Mouse (Mus musculus) heart, embryonic 16.5 days (tissue): ENCODE results near the gene Pnck. TPM values are rescaled to one million over a fixed set of nuclear protein-coding genes. Genes with fewer than 3 reads are reported as not detected.

ENCODE experiments used
- ATAC-seq: fragments of 200-750 bp; cut with Nextera tagmentation; replicated peaks from 2 replicates; pipeline ENCODE4 v1.8.0; 2017; ENCODE audit warnings: moderate number of reproducible peaks; ENCODE audit not compliant: insufficient read depth, low FRiP score; ENCODE audit errors: extremely low read depth
- H3K27ac ChIP-seq: fragments of 300-500 bp; sonication (generic); 2 replicates; pipeline ENCODE4 v1.5.1; 2014; ENCODE audit warnings: mild to moderate bottlenecking, low read length, control low read depth, moderate library complexity
- H3K27me3 ChIP-seq: fragments of 300-500 bp; sonication (generic); 2 replicates; pipeline ENCODE4 v1.6.1; 2014; ENCODE audit warnings: low read length, mixed read lengths; ENCODE audit not compliant: control insufficient read depth, insufficient read depth
- H3K36me3 ChIP-seq: fragments of 300-500 bp; sonication (generic); 2 replicates; pipeline ENCODE4 v1.6.1; 2014; ENCODE audit not compliant: control insufficient read depth, insufficient read depth
- H3K4me1 ChIP-seq: fragments of 300-500 bp; sonication (generic); 2 replicates; pipeline ENCODE4 v1.6.1; 2014; ENCODE audit warnings: low read length, mixed read lengths; ENCODE audit not compliant: control insufficient read depth, insufficient read depth
- H3K4me2 ChIP-seq: fragments of 300-500 bp; sonication (generic); 2 replicates; pipeline ENCODE4 v1.6.1; 2014; ENCODE audit warnings: low read depth, mild to moderate bottlenecking, control low read depth, low read length
- H3K4me3 ChIP-seq: fragments of 300-500 bp; sonication (generic); 2 replicates; pipeline ENCODE4 v1.5.1; 2014; ENCODE audit warnings: mild to moderate bottlenecking, control low read depth, low read length
- H3K9ac ChIP-seq: fragments of 300-500 bp; sonication (generic); 2 replicates; pipeline ENCODE4 v1.6.1; 2014; ENCODE audit warnings: low read length, control low read depth
- H3K9me3 ChIP-seq: fragments of 300-500 bp; sonication (generic); replicated peaks from 2 replicates; pipeline ENCODE4 v1.6.1; 2016; ENCODE audit warnings: low read length; ENCODE audit not compliant: control insufficient read depth
- WGBS: fragments of 180-500 bp; shearing (Covaris S2); extraction: QIAGEN DNeasy Blood & Tissue Kit; methylation state at CpG from one replicate; pipeline ENCODE4 v1.1.7; 2014; 5-methylcytosine and 5-hydroxymethylcytosine counted together
- polyA plus RNA-seq: library from polyadenylated mRNA; unstranded; fragments of >200 nt; fragmentation: Nextera tagmentation; extraction: Ambion mirVana; gene quantifications from 2 replicates; pipeline ENCODE4 v1.2.1, GENCODE M21; 2015

The Pnck gene
- polyA plus RNA-seq, 1 experiment from 2014 or later, result 9.1 TPM

- H3K27ac ChIP-seq, result no peak overlapping the region
- H3K27me3 ChIP-seq, result peaks cover 2% of the 10 kb centered on the region; the same call in 1 of the 2 replicates
- H3K36me3 ChIP-seq, result no peaks in the 10 kb centered on the region
- H3K4me3 ChIP-seq, result no peak overlapping the region
- H3K4me2 ChIP-seq, result no peak overlapping the region
- H3K9me3 ChIP-seq, result no peaks in the 10 kb centered on the region
- H3K9ac ChIP-seq, result no peak overlapping the region
- no peaks in the 10 kb centered on the region for H3K4me1 ChIP-seq
- ATAC-seq, result no peak
Observed at GRCm38 (mm10) chrX:73626981-73627380, 32.9 kb downstream of the Pnck start.

GRCm38 (mm10) chrX:73619890-73620289 is 40.0 kb downstream of the Pnck start:
- H3K9me3 ChIP-seq, result no peaks in the 10 kb centered on the region
- no peak overlapping the region for H3K9ac ChIP-seq
- no peak overlapping the region for H3K4me3 ChIP-seq
- H3K36me3 ChIP-seq, result no peaks in the 10 kb centered on the region
- no peak for ATAC-seq
- H3K27ac ChIP-seq, result no peak overlapping the region
- no peak overlapping the region for H3K4me2 ChIP-seq
- H3K27me3 ChIP-seq, result no peaks in the 10 kb centered on the region
- H3K4me1 ChIP-seq, result no peaks in the 10 kb centered on the region
- 83% methylated on average over 2 of the region's 2 CpGs for WGBS

GRCm38 (mm10) chrX:73619401-73619800 is 40.5 kb downstream of the Pnck start:
- no peak overlapping the region for H3K4me2 ChIP-seq

GRCm38 (mm10) chrX:73615876-73616275 is 44.0 kb downstream of the Pnck start:
- H3K9me3 ChIP-seq, result no peaks in the 10 kb centered on the region
- 100% methylated on average over 1 of the region's 1 CpGs for WGBS
- H3K9ac ChIP-seq, result no peak overlapping the region
- H3K4me1 ChIP-seq, result no peaks in the 10 kb centered on the region
- H3K4me3 ChIP-seq, result no peak overlapping the region
- no peaks in the 10 kb centered on the region for H3K36me3 ChIP-seq
- H3K4me2 ChIP-seq, result no peak overlapping the region
- H3K27me3 ChIP-seq, result no peaks in the 10 kb centered on the region
- ATAC-seq, result no peak
- no peak overlapping the region for H3K27ac ChIP-seq

More at GRCm38 (mm10) chrX:73619401-73619800, 40.5 kb downstream of the Pnck start:
- Histone ChIP-seq H3K9ac (no peak overlapping the region), H3K27ac (no peak overlapping the region), H3K27me3 (no peaks in the 10 kb centered on the region), H3K36me3 (no peaks in the 10 kb centered on the region), H3K4me3 (no peak overlapping the region), H3K4me1 (no peaks in the 10 kb centered on the region), H3K9me3 (no peaks in the 10 kb centered on the region)
- ATAC-seq, result no peak

GRCm38 (mm10) chrX:73613665-73614064 is 46.3 kb downstream of the Pnck start:
- no peak overlapping the region for H3K9ac ChIP-seq
- no peaks in the 10 kb centered on the region for H3K36me3 ChIP-seq
- no peak overlapping the region for H3K4me2 ChIP-seq
- 64% methylated on average over 4 of the region's 4 CpGs for WGBS
- no peak overlapping the region for H3K4me3 ChIP-seq
- no peaks in the 10 kb centered on the region for H3K9me3 ChIP-seq
- no peaks in the 10 kb centered on the region for H3K27me3 ChIP-seq
- H3K27ac ChIP-seq, result no peak overlapping the region
- H3K4me1 ChIP-seq, result no peaks in the 10 kb centered on the region
- no peak for ATAC-seq

Other genes starting within 250 kb of the Pnck start
- gene Zfp92, start 249.0 kb downstream of the Pnck start, polyA plus RNA-seq, result not detected in 2 replicates
- not detected in 2 replicates for gene Trex2, start 224.8 kb downstream of the Pnck start, polyA plus RNA-seq
- gene Haus7, start 201.1 kb downstream of the Pnck start, polyA plus RNA-seq, result 40.2 and 42.3 TPM in 2 replicates
- 98.9 and 99.9 TPM in 2 replicates for gene Bgn, start 176.5 kb downstream of the Pnck start, polyA plus RNA-seq
- gene Atp2b3, start 157.0 kb downstream of the Pnck start, polyA plus RNA-seq, result 0.14 and 0.22 TPM in 2 replicates
- 1.1 and 1.7 TPM in 2 replicates for gene Dusp9, start 20.7 kb downstream of the Pnck start, polyA plus RNA-seq
- 9.2 and 9.9 TPM in 2 replicates for gene Slc6a8, start 13.0 kb upstream of the Pnck start, polyA plus RNA-seq
- gene Bcap31, start 56.1 kb upstream of the Pnck start, polyA plus RNA-seq, result 187 and 188 TPM in 2 replicates
- 18.0 and 19.4 TPM in 2 replicates for gene Abcd1, start 56.5 kb upstream of the Pnck start, polyA plus RNA-seq
- 0.54 and 0.71 TPM in 2 replicates for gene Plxnb3, start 97.0 kb upstream of the Pnck start, polyA plus RNA-seq
- gene Srpk3, start 114.3 kb upstream of the Pnck start, polyA plus RNA-seq, result 94.7 and 97.5 TPM in 2 replicates
- 523 and 569 TPM in 2 replicates for gene Idh3g, start 126.8 kb upstream of the Pnck start, polyA plus RNA-seq
- gene Ssr4, start 126.9 kb upstream of the Pnck start, polyA plus RNA-seq, result 155 TPM in 2 replicates
- gene Pdzd4, start 164.9 kb upstream of the Pnck start, polyA plus RNA-seq, result 0.32 and 0.45 TPM in 2 replicates
- 0.06 and 0.09 TPM in 2 replicates for gene Avpr2, start 232.0 kb upstream of the Pnck start, polyA plus RNA-seq
- 0.60 and 0.77 TPM in 2 replicates for gene L1cam, start 236.0 kb upstream of the Pnck start, polyA plus RNA-seq